Mouse (Mus musculus): ENCODE measurements around the gene Fam189a1.

The Fam189a1 gene

DNA sequence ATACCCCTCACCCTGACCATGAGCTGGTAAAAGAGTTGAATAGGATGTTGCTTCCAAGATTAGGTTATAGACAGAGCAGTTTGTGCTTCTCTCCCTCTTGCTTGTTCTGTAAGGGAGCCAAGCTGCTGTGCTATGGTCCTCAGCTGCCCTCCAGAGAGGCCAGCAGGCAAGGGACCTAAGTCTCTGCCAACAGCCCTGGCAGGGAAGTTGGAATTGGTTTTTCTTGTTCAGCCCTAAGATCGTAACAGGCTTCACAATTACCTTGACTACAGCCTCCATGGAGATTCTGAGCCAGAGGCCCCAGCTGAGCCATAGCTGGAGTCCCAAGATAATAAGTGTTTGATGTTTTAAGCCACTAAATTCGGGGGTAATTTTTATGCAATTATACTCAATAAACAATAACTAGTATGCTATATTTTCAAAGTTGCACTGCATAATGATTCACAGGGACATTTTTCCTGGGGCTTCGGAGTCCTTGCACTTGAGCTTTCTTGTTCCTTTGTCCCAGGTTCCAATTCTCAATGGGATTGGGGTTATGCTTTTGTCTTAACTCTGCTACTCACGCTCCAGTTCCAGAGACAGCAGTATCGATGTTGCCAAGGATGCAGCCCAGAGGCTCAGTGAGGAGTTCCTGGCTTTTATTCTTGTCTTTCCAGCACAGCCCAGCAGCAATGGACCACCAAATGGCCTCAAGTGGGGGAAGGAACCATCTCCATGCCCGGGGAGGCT, 430.2 kb downstream of the Fam189a1 start:
- DNase-seq (ENCODE audit: low spot score): no peak

DNA sequence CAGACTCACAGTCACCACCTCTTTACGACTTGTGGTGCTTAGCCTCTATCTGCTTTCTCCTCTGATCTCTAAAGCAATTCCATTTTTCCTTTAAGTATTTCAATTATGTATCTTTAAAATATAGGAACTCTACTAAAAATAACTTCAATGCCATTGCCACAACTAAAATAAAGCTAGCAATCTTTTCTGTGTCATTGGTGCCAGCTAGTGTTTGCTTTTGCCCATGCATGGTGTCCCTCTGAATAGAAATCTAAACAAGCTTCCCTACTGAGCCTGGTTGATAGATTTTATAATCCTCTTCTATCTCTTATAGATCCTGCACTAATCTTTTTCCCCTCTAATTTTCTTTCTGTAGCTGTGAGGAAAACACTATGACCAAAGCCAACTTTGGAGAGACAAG, 432.0 kb downstream of the Fam189a1 start:
- no peak for DNase-seq (ENCODE audit: low spot score)

DNA sequence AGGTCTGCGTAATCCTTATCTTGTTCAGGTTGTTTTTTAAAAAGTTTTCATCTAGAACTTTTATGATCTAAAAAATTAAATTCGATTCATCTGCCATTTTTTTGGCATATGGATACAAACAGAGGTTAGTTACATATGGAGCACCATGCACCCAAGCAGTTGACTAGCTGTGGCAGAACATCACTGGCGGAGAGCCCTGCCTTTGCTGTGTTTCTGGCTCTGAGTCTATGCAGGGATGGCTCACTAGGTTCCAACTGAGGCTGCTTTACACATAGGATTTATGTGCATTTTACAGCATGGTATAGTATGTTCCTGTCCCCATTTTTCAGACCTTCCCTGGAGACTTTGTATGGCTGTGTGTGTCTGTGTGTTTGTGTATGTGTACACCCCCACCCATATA, 433.1 kb downstream of the Fam189a1 start:
- DNase-seq (ENCODE audit: low spot score): no peak

DNA sequence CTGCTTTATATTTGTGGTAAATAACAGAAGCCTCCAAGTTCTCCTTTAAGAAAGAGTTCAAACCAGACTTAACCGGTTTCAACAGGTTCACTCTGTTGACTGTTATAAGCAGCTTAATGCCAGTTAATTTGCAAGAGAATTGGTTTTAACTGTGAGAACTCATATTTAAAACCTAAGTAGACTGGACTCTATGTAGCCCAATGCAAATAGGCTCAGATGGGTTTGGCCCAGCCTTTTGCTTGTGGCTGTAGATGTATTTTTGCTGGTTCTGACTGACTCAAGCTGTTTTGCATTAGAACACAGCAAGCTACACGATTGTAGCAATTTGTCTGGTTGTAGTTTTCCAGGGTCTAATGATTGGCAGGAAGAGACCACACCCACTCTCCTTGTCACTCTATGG, 440.1 kb downstream of the Fam189a1 start:
- no peak for DNase-seq (ENCODE audit: low spot score)

DNA sequence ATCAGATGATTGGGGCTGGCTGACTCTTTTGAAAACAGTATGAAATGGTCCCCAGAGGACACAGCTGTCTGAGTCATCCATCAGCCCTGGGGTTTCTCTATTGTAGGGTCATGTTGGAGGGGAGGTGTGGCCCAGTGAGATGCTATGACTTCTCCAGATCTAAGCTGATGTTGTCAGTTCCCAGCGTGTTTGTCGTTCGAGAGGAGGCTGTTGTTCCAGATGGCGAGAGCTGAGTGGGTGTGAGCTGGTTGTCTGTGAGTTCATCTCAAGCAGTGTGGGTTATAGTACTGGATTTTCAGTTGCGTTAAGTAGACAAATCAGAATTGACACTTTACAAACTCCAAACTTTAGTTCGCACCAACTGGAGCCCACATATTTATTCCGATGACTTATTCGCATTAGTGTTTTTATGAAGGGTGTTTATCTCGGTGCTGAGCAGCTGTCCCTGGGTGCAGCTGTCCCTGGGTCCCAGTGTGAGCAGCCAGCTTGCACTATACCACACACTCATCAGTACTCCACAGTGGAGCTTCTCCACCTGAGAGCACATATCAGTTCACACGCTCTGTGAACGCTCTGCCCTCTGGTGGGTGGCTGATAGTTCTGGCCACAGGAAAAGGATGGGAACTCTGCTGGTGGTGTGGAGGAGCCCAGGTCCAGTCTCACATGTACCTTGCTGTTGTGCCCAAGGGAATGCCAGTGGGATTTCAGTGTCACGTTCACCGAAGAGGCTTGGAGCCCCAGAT, 446.7 kb downstream of the Fam189a1 start:
- DNase-seq (ENCODE audit: low spot score): no peak

GRCm38 (mm10) chr7:64708176-64708575, 448.2 kb downstream of the Fam189a1 start:
- no peak for DNase-seq (ENCODE audit: low spot score)
